Mouse (Mus musculus): Measurements from ENCODE around the gene Zfp345. TPM values are rescaled to one million over a fixed set of nuclear protein-coding genes. Genes with fewer than 3 reads are reported as not detected.
"Not testable (repeated sequence)": the region's sequence is repeated elsewhere in the genome, so short reads cannot be mapped to it uniquely, and the experiment has no call there.

Zfp345 gene
- total RNA-seq (2021), result under 1 TPM; 0.14 to 0.22 TPM

DNA sequence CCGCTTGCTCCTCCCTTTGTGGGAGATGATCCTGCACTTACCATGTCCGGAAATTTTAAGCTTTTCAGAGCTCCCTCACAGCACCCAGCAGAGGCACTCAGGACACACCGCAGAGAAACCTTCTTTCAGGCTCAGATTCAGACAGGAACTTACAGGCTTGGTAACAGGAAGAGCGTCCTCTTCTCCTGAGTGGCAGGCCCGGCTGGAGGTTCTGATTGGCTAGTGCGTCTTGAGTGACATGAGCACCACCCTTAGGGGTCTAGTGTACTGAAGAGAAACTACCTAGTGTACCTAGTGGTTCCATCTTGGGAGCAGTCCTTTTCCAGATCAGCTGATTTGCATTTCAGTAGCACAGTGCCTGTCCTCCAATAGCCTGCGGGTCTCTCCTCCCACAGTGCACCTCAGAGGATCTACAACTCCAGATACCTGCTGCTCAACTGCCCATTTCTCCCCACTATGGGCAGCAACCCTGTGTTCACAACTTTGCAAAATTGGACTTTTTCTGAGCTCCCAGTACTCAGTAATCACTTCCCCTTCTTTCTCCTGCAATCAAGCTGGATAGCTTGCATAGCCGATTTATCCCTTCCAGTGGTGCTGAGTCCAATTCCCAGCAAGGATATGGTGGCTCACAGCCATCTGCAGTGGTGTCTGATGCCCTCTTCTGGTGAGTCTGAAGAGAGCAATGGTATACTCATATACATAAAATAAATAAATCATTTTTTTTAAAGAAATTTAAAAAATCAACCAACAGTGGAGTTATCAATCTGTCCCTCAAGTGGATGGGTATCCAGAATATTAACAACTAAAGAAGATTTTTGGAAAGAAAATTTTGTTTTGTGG lies at the start of gene Zfp345:
Gene Zfp345, minus strand, starts transcription at position 153 of the 840 bp plus-strand sequence.
- intact Hi-C loops (cut with DNase I); DNase-seq (ENCODE audit: low spot score in 2 of 2): not testable (repeated sequence)

DNA sequence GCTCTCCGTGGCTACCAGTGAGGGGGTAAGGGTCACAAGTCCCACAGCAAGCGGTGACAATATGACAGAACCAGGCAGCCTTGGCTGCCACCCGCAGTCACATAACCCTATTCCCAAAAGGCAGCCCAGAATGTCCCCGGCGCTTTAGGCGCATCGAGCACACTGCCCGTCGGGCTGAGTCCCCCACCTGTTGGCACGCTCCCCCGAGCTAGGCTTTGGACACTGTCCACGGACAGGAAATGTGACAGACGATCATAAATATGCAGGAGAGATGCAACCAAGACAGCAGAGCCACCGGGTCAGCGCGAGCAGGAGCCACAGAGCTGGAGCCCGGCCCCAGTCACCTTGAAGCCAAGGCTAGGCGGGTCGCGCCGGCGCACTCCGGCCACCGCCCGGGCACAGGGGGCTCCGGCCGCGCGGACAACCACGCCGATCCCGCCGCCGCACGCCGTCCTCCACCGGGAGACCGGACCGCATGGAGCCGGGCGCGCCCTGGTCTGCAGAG lies 40.9 kb upstream of the Zfp345 start:
- DNase-seq (ENCODE audit: low spot score in 2 of 2), result no peak

DNA sequence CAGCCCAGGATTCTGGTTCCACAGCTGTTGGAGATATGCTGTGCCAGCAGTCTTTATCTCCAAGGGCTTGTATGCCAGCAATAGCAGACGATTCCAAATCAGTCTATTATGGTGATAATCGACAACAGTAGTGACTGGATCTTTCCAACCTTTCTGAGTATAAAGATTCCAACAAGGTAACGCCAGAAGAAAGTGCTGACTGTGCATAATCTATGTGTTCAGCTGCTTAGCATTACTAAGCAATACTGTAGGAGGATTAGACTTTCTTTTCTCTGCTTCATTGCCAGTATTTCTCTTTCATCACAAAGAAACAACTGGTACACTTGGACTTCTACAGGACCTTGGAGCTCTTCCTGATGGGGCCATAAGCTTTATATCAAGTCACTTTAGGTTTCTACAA lies 27.9 kb upstream of the Zfp345 start:
- intact Hi-C loops (cut with DNase I), result no loop called here
- no peak for DNase-seq (ENCODE audit: low spot score in 2 of 2)

More for the DNA sequence above, 40.9 kb upstream of the Zfp345 start:
- intact Hi-C loops (cut with DNase I), result no loop called here

DNA sequence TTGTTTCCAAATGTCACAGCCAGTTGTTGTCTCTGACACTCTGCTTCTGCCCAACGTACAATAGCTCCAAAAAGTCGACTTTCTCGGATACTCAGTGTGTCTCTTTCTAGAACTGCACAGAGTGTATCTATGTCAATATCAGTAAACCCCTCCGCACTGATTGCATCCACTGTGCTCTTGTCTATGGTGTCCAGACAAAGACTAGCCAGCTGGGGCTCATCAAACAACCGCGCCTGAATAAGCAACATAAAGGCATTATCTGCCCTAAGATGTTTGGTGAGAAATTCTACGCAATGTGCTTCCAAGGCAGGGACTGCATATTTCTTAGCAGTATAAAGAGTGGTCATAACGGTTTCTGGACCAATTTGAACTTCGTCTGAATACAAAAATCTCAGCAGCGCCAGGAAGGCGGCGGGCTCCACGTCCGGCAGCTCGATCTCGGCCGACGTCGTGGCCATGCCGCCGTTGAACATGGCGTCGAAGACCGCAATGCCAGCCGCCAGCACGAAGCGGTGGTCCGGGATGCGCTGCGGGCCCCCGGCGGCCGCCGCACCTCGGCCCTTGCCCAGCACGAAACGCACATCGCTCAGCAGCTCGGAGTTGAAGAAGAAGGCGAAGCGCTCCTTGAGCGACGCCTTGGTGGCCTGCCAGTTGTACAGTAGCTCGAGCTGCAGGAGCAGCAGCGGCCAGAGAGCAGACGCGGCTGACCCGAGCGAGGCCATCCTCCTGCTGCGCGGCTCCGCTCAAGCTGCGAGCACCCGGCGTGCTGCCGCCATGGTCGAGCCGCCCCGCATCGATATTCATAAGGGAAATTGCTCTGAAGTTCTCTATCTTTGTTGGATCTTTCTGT lies 15.5 kb upstream of the Zfp345 start:
- intact Hi-C loops (cut with DNase I); DNase-seq (ENCODE audit: low spot score in 2 of 2): not testable (repeated sequence)

DNA sequence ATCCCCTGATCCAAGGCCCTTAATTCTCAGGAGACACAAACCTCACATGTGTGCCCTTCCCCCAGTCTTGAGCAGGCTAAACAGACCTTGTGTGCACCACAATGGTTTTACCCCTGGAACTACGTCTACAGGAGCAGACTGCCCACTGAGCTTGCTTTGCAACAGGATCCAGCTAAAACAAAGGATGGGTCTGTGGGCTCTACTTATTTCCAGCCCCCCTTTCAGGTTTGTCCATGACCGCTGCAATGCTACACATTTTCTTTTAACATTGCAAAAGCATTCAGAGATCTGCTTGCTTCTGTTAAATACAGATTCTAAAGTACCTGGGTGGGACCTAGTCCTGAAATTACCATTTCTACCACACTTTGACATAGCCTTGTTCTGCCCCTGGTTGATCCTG lies 8.1 kb upstream of the Zfp345 start:
- intact Hi-C loops (cut with DNase I), result no loop called here

DNA sequence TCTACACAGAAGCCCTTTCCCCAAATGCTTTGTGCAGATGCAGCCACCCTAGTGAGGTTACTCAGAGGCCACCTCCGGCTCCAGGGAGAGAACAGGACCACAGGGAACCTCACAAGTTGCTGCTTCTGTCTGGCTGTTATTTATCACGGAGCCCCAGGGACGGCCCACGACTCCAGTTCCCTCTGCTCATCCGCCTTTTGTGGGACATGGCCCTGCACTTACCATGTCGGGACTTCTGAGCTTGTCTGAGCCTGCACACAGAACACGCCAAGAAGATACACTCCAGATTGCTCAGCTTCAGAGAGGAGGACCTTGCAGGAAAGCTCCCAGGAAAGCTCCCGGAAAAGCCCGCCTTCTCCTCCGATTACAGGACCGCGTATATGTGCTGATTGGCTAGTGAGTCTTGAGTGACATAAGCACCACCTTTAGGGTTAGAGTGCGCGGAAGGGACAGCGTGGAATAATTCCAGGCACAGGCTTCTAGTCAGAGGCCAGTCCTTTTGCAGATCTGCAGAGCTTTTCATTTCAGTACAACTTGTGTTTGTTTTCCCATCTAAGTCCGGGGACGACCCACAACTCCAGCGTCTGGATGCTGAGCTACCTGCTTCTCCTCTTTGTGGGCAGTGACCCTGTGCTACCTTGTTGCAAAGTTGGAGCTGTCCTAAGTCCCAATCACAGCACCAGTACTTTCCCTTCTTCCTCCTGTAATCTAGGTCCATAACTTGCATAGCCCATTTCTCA lies 33.5 kb downstream of the Zfp345 start, which contains the start of gene Zfp442:
Gene Zfp442, minus strand, starts transcription at position 307 of the 740 bp plus-strand sequence.
- intact Hi-C loops (cut with DNase I), result loop anchor here (10.0 kb wide), 1 partner anchor 237 kb away; the partner anchor contains the start of gene Zfp937
- peak; percentile 59 to 72 for DNase-seq (ENCODE audit: low spot score in 2 of 2)

More for the DNA sequence above, 8.1 kb upstream of the Zfp345 start:
- DNase-seq (ENCODE audit: low spot score in 2 of 2), result no peak

DNA sequence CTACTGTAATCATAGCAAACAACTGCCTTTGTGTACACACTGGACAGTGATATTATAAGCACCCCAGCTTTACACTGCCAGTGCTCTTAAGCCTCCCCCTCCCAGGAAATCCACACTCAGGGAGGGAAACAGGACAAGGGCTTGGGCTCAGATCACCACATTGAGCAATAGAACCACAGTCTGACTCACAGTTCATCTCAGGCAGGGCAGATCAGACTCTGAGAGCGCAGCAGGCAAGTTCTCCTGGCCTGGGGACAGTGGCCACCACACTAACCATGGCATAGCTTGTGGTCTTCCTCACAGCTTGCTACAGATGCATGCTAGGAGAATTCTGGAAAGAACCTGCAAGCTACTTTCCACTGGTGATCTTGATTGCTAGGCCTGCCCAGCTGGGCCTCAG lies 45.8 kb downstream of the Zfp345 start:
- not testable (repeated sequence) for DNase-seq (ENCODE audit: low spot score in 2 of 2)

More for the DNA sequence above, 45.8 kb downstream of the Zfp345 start:
- intact Hi-C loops (cut with DNase I), result not testable (repeated sequence)

Other genes starting within 250 kb of the Zfp345 start
- gene Gm21994, start 229.5 kb downstream of the Zfp345 start, total RNA-seq (2021), result 1 to 10 TPM; 7.2 to 8.3 TPM
- gene Gm14124, start 227.6 kb downstream of the Zfp345 start, total RNA-seq (2021), result under 1 TPM in 1 of 2 experiments, not detected in 1; 0.25 TPM
- 1 to 10 TPM; 2.4 to 2.9 TPM for gene Gm10130, start 161.4 kb downstream of the Zfp345 start, total RNA-seq (2021)
- 1 to 10 TPM; 8.6 to 9.5 TPM for gene 3300002I08Rik, start 122.3 kb downstream of the Zfp345 start, total RNA-seq (2021)
- 1 to 10 TPM; 6.3 to 9.0 TPM for gene Zfp442, start 33.6 kb downstream of the Zfp345 start, total RNA-seq (2021)
- gene Cst7, start 85.3 kb upstream of the Zfp345 start, total RNA-seq (2021), result not detected
- gene Apmap, start 123.5 kb upstream of the Zfp345 start, total RNA-seq (2021), result 10 to 100 TPM; 46.2 to 62.4 TPM
- 10 to 100 TPM; 18.1 to 18.5 TPM for gene Acss1, start 183.4 kb upstream of the Zfp345 start, total RNA-seq (2021)
- under 1 TPM in 1 of 2 experiments, not detected in 1; 0.09 TPM for gene Vsx1, start 204.3 kb upstream of the Zfp345 start, total RNA-seq (2021)

Measured in left cerebral cortex, postnatal 36 days (tissue).